Mouse (Mus musculus): Measurements from ENCODE around the gene Pqlc2.

Gene Pqlc2

DNA sequence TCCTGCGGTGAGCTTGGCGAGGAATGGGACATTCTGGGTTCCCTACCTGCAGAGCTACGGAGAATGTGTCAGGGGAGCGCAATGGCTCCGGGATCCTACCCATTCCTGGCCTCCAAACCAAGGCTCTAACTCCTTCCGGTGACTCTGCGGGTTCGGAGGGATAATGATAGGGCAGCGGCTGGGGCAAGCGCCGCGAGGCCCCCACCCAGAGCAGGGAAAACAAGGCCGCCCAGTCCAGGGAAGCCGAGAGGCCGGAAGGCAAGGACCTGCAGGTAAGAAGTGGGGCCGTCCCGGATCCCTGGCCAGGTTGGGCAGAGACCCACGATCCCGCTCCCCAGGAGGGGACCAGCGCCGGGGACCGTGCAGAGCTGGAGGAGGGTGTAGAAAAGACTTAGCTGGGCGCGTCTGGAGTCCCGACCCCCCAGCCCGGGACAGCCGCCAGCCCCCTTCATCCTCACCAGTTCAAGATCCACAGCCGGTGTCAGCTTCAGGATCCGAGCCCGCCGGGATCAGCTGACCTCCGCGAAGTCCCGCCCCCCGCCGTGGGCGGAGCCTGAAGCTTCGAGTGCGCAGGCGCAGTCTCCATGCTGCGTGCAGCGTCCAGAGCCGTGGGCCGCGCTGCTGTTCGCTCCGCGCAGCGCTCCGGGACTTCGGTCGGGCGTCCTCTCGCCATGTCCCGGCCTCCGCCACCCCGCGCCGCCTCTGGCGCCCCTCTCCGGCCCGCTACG is at the start of gene Pqlc2, which contains the start of gene Akr7a5:
Gene Pqlc2, minus strand, starts transcription at position 538 of the 728 bp plus-strand sequence.
Gene Akr7a5, plus strand, starts transcription at position 574 of the 728 bp plus-strand sequence.
- peak; percentile 99 for DNase-seq (ENCODE audit: low spot score in 2 of 2)

DNA sequence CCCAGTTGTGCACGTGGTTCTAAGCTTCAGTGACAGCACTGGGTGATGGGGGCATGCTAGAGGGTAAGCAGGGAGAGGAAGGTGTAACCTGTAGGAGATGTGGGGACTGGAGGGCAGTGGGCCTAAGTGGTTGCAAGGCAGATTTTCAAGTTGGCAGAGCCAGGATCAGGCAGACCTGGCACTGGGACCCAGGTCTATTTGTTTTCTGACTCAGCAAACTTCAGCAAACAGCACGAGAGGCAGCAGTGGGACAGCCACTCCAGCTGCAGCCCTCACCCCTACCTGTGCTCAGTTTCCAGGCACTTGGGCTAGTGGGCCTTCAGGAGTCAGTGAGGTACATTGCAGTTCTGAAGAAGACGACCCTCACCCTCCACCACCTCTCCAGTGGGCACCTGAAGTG is 46.7 kb upstream of the Pqlc2 start:
- DNase-seq (ENCODE audit: low spot score in 2 of 2): no peak

DNA sequence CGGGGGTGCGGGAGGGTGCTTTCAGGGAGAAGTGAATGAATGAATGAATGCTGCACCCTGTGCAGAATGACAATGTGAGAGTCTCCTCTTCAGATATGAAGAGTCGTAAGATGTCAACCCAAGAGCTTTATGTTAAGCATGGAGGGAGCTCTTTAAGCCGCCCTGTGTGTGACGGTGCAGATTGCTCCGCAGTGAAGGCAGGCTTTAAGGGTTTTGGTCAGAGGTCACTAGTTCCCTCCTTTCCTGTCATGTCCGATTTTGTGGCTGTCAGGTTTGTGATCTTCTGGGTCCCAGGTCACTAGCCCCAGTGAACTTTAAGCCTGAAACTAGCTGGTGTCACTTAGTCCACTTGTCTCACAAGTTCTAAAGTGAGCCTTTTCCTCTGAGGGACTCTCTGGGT is 42.3 kb upstream of the Pqlc2 start:
- DNase-seq (ENCODE audit: low spot score in 2 of 2): no peak

DNA sequence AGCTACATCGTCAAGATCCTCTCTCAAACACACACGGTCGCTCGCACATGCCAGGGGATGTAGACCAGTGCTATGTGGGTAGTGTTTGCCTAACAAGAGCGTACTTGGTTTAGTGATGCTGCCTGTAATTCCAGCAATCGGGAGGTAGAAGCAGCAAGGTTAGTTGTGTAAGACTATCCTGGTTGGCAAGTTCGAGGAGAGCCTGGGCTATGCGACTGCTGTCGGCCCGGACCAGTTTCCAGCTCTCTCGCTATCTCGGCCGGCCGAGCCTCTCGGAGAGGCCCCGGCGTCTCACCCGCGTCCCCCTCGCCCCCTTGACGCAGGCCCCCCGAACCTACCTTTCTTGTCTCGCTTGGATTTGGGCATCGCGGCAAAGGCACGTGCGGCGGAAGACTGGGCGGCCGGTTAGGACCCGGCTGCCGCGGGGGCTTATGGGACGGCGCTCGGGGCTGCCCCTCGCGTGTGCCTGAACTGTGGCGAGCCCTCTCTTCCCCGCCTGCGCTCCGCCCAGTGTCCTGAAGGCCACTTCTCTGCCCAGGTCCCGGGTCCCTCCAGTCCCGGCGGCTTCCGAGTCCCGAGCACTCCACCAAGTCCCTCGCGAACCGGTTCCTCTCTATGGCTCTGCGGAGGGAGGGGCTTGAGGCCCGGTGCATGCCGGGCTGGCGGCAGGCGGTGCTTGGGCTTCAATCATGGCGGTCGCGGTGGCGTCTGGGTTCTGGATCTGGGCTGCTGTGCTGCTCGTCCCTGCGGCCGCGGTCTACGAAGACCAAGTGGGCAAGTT is 41.6 kb upstream of the Pqlc2 start, which contains the start of the genes Mrto4, Emc1 and Ubr4:
Gene Mrto4, minus strand, starts transcription at position 646 of the 781 bp plus-strand sequence.
Gene Emc1, plus strand, starts transcription at position 657 of the 781 bp plus-strand sequence.
Gene Ubr4, plus strand, starts transcription at position 679 of the 781 bp plus-strand sequence.
- peak; percentile 69 to 79 for DNase-seq (ENCODE audit: low spot score in 2 of 2)

DNA sequence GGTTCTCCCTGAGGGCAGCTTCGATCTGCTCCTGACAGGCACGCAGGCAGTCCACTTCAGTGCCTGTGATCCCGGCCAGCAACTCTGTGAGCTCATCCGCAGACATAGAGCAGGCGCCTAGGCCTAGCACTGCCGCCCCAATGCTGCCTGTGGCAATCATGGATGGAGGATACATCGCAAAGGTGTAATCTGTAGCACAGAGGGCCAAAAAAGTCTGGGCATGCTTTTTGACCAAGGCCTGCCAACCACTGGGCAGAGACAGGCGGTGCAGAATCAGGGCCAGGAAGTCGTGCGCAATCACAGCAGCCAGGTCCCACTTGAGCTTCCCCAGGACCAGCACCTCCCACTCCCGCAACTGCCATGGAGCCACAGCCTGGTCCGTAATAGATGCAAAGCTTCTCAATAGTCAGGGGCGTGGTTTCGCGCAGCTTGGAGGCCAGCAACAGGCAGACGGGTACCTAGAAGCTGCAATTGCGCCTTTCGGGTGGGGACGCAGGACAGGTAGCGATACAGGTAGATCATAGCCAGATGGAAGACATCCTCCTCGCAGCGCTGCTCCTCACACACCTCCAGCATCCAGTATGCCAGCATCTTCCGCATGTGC is 35.0 kb upstream of the Pqlc2 start:
- no peak for DNase-seq (ENCODE audit: low spot score in 2 of 2)

DNA sequence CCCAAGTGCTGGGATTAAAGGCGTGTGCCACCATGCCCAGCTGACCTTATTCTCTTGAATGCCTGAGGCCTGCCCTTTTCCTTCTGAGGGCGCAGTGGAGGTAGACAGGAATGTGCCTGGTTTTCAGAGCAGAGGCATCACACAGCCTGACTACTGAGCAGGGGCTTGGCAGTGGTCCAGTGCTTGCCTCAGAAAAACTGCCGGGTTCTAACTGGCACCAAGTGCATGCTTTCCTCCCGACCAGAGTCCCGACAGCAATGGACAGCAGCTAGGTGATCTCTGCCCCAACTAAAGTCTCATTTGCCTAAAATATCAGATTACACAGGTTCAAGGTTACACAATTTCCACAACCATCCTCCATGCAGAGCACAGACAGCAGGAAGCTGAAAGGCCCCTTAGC is 33.2 kb upstream of the Pqlc2 start:
- no peak for DNase-seq (ENCODE audit: low spot score in 2 of 2)

DNA sequence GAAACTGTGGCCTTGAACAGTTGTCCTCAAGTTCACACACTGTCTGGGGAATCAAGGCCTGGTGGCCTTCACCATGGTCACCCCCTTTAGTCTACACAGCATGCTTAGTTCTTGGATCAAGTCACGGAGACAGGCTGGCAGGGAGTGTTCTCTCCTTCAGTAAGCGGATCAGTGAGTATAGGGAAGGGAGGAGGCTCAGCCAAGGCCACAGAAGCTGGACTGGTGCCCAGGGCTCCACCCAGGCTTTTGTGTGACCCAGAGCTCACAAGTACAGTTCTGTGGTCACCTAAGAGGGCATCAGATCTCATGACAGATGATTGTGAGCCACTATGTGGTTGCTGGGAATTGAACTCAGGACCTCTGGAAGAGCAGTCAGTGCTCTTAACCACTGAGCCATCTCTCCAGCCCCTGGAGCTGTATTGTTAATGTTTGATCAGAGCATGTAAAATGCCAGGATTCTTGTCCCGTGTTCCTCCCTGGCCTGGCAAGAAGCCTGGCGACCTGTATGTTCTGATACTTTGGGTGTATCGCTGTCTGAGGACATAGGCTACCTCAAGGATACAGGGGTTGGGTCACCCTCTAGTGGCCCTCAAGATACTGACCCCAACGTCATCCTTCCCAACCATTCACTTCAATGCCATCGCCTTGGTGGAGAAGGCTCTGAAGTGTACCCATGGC is 31.2 kb upstream of the Pqlc2 start:
- no peak for DNase-seq (ENCODE audit: low spot score in 2 of 2)

DNA sequence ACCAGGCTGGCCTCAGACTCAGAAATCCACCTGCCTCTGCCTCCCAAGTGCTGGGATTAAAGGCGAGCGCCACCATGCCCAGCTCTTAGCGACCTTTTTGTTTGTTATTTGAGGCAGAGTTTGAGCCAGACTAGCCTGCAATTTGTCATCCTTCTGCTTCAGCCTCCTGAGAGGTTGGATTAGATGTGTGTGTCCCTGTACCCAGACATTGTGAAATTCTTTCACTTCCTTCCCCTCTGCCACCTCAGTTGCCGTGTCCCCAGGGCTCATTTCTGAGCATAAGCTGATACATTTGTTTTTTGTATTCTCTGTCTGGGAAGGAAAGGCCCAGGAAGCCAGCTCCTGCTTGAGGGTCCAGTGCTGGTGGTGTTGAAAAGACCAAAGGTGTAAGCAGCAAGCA is 30.3 kb upstream of the Pqlc2 start:
- DNase-seq (ENCODE audit: low spot score in 2 of 2): no peak

DNA sequence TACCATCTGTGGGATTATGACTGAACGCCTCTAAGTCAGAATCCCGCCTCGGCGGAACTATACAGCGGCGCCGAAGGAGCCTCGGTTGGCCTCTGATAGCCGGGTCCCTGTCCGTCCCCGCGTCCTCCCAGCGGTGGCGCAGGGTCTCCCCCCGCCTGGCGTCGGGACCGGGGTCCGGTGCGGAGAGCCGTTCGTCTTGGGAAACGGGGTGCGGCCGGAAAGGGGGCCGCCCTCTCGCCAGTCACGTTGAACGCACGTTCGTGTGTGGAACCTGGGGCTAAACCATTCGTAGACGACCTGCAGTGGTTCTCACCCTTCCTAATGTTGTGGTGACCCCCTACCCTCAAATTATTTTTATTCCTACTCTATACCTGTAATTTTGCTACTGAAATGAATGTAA is 27.6 kb upstream of the Pqlc2 start:
- DNase-seq (ENCODE audit: low spot score in 2 of 2): no peak

DNA sequence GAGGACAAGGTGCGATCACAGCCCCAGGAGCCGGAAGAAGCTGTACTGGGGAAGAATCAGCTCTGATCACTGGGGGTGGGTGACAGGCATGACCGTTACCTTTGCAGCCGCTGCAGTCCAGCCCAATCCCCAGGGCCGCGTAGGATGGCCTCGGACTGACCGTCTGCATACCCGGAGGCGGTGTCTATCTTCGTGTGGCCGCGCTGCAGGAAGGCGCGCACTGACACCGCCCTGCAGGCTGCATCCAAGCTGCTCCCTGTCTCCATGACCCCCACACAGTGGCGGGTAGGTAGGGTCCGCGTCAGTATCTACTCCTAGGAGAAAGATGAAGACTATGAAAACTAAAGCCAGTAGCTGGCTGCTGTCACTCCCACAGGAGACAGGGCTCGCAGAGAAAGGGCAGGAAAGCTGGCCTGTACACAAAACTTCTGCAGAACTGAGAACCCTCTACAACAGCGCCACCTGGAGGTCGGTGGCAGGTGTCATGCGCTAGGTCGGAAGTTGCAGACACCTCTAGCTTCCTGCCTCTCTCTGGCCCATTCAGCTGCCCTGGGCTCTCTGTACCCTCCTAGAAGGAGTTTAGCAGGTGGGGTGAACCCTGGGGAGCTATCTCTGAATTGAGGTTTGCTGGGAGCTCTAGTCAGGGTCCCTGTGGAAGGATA is 26.4 kb upstream of the Pqlc2 start:
- peak; percentile 67 to 79 for DNase-seq (ENCODE audit: low spot score in 2 of 2)

DNA sequence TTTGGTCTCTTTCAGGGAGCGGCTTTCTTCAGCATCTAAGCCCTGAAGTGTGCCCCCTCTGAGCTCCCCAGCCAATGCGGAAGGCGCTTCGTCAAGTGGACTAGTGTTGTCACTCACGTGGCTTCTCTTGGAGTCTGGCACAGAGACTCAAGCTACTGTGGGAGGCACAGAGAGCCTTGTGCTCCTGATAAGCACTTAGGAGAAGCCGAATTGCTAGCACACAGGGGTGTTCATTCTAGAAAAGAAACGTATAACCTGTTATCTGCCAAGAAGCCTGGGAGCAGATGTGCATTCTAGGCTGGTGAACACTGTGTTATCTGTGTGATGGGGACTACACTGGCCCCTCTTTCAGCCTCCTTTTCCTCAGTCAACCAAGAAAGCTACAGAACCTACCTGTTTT is 25.0 kb upstream of the Pqlc2 start:
- no peak for DNase-seq (ENCODE audit: low spot score in 2 of 2)

DNA sequence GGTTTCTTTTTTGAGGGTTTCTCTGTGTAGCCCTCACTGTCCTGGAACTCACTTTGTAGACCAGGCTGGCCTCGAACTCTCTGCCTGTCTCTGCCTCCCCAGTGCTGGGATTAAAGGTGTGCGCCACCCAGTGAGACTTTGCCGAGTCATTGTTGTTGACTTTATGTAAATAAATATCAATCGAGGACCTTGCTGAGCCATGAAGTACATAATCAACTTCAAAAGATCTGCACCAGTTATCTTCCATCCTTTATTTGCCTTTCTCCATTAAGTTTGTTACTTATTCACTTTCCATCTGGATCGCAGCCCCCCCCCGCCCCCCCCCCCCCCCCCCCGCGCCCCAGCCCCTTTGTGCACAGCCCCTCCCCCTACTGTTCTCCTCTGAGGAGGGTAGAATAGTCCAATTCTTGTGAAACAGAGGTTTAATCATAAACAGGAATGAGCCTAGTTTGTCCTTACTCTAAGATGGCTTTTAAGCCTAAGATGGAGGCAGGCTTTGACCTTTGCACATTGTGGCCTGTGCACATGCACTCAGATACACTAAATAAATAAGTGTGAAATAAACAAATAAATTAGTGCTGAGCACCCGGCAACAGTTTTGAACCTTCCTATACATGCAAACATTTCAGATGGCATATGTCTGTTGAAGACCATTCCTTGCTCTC is 24.3 kb upstream of the Pqlc2 start:
- no peak for DNase-seq (ENCODE audit: low spot score in 2 of 2)

DNA sequence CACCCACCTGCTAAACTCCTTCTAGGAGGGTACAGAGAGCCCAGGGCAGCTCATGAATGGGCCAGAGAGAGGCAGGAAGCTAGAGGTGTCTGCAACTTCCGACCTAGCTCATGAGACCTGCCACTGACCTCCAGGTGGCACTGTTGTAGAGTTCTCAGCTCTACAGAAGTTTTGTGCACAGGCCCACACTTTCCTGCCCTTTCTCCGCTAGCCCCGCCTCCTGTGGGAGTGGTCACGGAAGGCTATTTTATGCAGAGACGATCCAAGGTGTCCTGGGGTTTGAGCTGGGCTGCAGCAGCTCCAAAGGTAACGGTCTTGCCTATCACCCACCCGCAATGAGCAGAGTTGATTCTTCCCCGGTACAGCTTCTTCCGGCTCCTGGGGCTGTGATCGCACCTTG is 20.1 kb upstream of the Pqlc2 start:
- peak; percentile 66 to 75 for DNase-seq (ENCODE audit: low spot score in 2 of 2)

DNA sequence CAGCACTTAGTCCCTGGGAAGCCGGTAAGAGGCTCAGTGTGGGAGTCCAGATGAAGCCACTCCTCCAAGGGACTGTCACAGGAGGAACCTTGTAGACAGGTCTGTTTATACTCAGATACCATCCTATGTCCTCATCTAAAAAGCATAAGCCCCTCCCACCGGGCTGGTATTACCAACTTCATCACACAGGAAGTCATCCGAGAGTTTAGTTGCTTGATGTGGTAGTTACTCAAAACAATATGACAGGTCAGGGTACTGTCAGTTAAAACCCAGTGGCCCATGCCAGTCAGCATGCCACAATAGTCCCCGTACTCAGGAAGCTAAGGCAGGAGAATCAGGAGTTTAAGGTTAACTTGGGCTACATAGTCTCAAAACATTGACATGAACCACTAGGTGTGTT is 9.2 kb upstream of the Pqlc2 start:
- no peak for DNase-seq (ENCODE audit: low spot score in 2 of 2)

DNA sequence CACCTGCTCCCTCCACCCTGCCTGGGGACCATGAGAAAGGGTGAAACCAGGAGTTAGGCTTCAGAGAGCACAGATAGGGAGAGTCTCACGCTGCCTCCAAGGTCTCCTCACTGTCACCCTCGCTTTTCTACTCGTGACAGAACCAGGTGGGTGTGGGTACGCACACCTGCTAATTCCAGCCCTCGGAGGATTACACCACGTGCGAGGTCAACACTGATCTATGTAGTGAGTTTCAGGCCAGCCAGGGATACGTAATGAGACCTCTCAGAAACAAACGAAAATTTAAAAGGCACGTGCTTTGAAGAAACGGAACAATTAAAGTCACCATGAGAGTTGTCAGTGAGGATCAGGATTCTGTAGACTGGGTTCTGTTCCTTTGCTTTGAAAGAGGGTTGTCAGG is 7.9 kb upstream of the Pqlc2 start:
- DNase-seq (ENCODE audit: low spot score in 2 of 2): no peak

DNA sequence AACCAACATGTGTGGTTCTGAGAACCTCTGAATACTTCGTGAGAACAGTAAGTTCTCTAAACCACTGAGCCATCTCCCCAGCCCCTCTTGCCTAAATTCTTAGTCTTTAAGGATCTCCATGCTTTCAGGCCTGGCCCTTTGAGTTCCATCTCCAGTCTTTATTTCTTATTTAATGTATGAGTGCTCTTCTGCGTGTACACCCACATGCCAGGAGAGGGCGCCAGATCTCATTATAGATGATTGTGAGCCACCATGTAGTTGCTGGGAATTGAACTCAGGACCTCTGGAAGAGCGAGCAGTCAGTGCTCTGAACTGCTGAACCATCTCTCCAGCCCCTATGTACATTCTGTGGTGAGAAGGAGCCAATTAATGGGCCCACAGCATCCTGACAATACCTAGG is 2.1 kb upstream of the Pqlc2 start:
- peak in 1 of 2 experiments; percentile 48 for DNase-seq (ENCODE audit: low spot score in 2 of 2)

DNA sequence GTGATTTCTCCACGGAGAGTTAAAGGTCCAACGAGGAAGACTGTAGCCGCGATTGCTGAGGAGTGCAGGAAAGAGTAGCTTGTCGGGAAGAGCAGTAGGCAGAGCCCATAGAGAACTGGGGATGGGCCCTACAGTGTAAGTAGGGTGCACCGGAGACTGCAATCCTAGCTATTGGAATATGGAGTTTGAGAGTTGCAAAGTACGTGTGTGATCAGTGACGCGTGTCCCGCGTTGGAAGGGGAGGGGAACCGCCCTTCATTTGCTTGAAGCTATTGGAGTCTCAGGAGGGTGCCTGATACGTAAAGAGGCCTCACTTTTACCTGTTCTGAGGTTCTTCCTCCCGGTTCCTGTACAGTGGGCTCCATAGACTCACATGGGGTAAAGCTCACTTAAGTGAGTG is 1.2 kb upstream of the Pqlc2 start:
- no peak for DNase-seq (ENCODE audit: low spot score in 2 of 2)

DNA sequence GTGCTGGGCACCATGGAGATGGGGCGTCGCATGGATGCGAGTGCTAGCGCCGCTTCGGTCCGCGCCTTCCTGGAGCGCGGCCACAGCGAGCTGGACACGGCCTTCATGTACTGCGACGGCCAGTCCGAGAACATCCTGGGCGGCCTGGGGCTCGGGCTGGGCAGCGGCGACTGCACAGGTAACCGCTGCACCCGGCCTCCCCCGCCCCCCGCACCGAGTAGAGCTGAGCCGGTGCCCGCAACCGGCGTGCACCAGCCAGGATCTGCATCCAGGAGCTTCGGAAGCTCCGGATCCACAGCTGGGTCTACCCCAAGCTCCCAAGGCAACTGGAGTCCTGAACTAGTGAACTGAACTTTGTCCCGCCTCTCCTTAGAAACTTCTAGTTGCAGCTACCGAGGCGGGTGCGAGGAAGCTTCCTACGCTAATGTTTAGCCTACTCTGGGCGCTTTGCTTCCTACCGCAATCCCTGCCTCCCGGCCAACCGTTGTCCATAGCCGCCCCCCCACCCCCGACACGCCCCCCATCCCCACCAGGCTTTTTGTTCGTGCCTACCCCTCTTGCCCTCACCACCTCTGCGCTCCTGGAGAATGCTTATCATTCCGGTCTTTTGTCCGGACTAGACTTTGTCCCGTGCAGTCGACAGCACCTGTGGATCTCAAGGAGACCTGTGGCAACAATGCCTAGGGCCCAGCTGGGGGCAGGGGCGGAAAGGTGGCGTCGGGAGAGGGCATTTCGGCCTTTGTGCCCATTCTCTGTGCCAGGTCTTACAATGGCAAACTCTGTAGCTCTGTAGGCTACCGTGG is 592 bp upstream of the Pqlc2 start:
- DNase-seq (ENCODE audit: low spot score in 2 of 2): no peak

DNA sequence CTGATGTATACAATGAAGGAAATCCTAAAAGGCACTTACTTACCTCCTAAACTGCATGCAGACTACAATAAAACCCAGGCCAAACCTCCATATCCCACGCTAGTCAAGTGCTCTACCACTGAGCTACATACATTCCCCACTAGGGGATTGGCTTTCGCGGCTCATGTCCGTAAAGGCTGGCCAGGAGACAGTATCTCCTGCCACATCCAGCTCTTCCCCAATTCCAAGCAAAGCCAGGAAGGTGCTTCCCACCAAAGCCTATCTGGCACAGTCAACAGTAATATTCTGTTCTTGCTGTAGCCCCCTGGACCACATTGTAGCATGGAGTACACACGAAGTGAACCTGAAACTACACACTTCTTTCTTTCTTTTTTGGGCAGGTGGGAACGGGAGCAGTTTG is 857 bp downstream of the Pqlc2 start:
- no peak for DNase-seq (ENCODE audit: low spot score in 2 of 2)

DNA sequence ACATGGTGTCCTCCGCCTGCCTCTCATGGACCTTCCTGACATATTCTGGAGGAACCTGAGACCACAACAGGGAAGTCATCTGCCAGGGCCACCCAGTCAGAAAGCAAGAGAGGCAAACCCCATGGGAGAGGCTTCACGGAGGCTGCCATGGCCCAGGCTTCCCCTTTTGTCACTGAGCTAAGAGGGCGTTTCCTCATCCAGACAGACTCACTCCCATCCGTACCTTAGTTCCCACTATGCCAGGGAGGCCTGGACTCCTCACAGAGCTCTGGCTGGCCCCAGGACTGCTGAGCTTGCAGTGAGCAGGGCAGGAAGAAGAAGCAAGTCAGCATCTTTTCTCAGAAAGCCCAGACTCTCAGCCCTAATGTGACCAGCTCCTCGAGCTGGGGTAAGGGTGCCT is 2.6 kb downstream of the Pqlc2 start:
- DNase-seq (ENCODE audit: low spot score in 2 of 2): peak in 1 of 2 experiments; percentile 43

All from spleen, postnatal 14 days (tissue).